Mouse (Mus musculus) midbrain, embryonic 14.5 days (tissue): ENCODE measurements at regions not wholly inside any gene's neighbourhood (a gene's known extent, or its start where the extent isn't known, plus 50 kb on each side); places are given as distances from the start of the nearest gene placed in this dataset.
A peak's percentile ranks its signal among the peaks of the same experiment; 100 is the strongest.

Source experiments
- ATAC-seq: fragments of 200-750 bp; cut with Nextera tagmentation; 2 replicates; pipeline ENCODE4 v1.8.0; 2017; ENCODE audit warnings: moderate number of reproducible peaks, moderate library complexity; ENCODE audit not compliant: low FRiP score, low TSS enrichment
- DNase-seq: peaks from one replicate; pipeline ENCODE4 v3.0.0-alpha.2; 2015
- H3K27ac ChIP-seq: fragments of 300-500 bp; sonication (generic); replicated peaks from 2 replicates; pipeline ENCODE4 v1.5.1; 2014; ENCODE audit warnings: mild to moderate bottlenecking, low read depth, low read length, moderate library complexity
- H3K27me3 ChIP-seq: fragments of 300-500 bp; sonication (generic); 2 replicates; pipeline ENCODE4 v1.6.1; 2014; ENCODE audit warnings: low read length, control low read depth, mixed read lengths; ENCODE audit not compliant: control insufficient read depth, insufficient read depth
- H3K36me3 ChIP-seq: fragments of 300-500 bp; sonication (generic); 2 replicates; pipeline ENCODE4 v1.6.1; 2014; ENCODE audit warnings: low read length, control low read depth; ENCODE audit not compliant: control insufficient read depth, insufficient read depth
- H3K4me1 ChIP-seq: fragments of 300-500 bp; sonication (generic); 2 replicates; pipeline ENCODE4 v1.6.1; 2014; ENCODE audit warnings: mild to moderate bottlenecking, antibody characterized with exemption, low read length, control low read depth; ENCODE audit not compliant: control insufficient read depth, insufficient read depth
- H3K4me2 ChIP-seq: fragments of 300-500 bp; sonication (generic); 2 replicates; pipeline ENCODE4 v1.6.1; 2014; ENCODE audit warnings: mild to moderate bottlenecking, low read length, moderate library complexity
- H3K4me3 ChIP-seq: fragments of 300-500 bp; sonication (generic); replicated peaks from 2 replicates; pipeline ENCODE4 v1.5.1; 2014; ENCODE audit warnings: low read depth, low read length
- H3K9ac ChIP-seq: fragments of 300-500 bp; sonication (generic); replicated peaks from 2 replicates; pipeline ENCODE4 v1.6.1; 2014; ENCODE audit warnings: mild to moderate bottlenecking, low read length, moderate library complexity
- H3K9me3 ChIP-seq: fragments of 300-500 bp; sonication (generic); 2 replicates; pipeline ENCODE4 v1.6.1; 2016; ENCODE audit warnings: low read length, control low read depth, mixed read lengths; ENCODE audit not compliant: control insufficient read depth
- WGBS: fragments of 180-500 bp; shearing (Covaris S2); extraction: QIAGEN DNeasy Blood & Tissue Kit; methylation state at CpG from one replicate; pipeline ENCODE4 v1.1.7; 2014; 5-methylcytosine and 5-hydroxymethylcytosine counted together

DNA sequence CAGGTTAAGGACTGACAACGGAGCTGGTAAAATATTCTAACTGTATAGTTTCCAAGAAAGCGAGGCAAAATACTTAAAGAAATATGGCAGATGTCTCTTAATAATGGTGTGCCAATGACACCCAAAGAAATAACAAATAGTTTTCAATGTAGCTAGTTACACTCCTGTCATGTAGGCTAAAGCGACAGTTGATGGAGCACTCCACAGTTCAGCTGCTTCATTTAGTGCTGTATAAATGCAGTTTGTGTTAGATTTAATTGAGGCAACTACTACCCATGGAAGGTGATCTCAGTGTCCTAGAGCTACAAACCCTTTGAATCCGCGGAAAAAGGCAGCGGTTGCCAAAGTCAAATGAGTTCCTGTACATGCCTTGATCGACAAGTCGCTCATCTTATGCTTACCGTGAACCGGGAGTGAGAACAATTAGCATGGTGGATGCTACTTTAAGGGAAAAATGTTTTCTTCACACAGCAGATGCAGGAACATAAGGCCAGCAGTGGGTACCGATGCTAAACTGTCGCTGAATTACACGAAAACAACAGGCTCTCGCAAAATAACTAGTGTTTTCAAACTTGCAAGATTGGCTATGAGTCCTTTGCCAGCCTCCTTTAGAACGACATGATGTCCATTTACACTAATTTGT, 961.4 kb downstream of the Mat2b start:
- no peaks in the 10 kb centered on the region for H3K36me3 ChIP-seq
- no peaks in the 10 kb centered on the region for H3K4me1 ChIP-seq
- ATAC-seq (no peak), DNase-seq (no peak)
- no peak overlapping the region for H3K9ac ChIP-seq
- H3K27me3 ChIP-seq, result no peaks in the 10 kb centered on the region
- H3K9me3 ChIP-seq, result no peaks in the 10 kb centered on the region
- WGBS, result 91% methylated on average over 15 of the region's 15 CpGs
- no peak overlapping the region for H3K27ac ChIP-seq
- no peak overlapping the region for H3K4me3 ChIP-seq
- H3K4me2 ChIP-seq, result no peak overlapping the region

DNA sequence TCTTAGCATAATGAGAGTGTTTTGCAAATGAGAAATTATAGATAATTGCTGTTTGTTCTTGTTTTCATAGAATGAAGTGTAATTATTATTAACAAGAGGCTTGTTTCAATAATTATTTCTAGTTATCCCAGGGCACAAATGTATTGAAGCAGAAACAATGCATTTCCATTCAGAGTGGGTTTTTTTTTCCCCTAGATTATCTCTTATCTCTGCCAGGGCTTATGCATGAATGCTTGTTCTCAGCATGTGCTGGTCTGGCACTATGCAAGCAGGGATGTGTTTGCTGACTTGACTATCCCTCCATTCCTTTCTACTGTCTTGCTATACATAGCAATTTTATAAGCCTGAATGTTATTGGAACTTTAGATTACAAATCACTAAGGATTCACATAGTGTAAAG, 971.4 kb downstream of the Mat2b start:
- Histone ChIP-seq H3K27ac (no peak overlapping the region), H3K4me3 (no peak overlapping the region), H3K4me1 (no peaks in the 10 kb centered on the region), H3K36me3 (no peaks in the 10 kb centered on the region), H3K4me2 (no peak overlapping the region), H3K27me3 (no peaks in the 10 kb centered on the region), H3K9me3 (no peaks in the 10 kb centered on the region), H3K9ac (no peak overlapping the region)
- DNase-seq (no peak), ATAC-seq (no peak)

DNA sequence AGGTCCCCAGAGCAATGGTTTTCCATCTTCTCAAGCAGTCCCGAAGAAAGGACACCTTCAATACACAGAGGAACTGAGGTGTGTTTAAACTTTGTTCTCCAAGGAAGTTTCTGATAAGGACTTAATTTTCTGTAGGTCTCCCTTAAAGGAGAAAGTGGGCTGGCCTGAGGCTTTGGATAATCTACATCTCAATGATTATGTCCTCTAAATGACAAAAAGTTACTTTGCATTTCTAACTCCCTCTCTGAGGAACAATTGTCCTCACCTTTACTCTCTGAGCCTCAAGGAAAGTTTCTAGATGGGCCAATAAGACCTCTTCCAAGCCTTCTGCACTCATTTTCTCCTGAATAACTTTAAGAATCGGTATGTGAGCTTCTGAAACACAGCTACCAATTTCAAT, 1016.5 kb downstream of the Mat2b start:
- Histone ChIP-seq H3K36me3 (no peaks in the 10 kb centered on the region), H3K27ac (no peak overlapping the region), H3K9ac (no peak overlapping the region), H3K4me1 (no peaks in the 10 kb centered on the region), H3K27me3 (no peaks in the 10 kb centered on the region), H3K4me2 (no peak overlapping the region), H3K4me3 (no peak overlapping the region), H3K9me3 (no peaks in the 10 kb centered on the region)
- ATAC-seq (no peak), DNase-seq (no peak)
- WGBS, result 75% methylated on average over 2 of the region's 2 CpGs

DNA sequence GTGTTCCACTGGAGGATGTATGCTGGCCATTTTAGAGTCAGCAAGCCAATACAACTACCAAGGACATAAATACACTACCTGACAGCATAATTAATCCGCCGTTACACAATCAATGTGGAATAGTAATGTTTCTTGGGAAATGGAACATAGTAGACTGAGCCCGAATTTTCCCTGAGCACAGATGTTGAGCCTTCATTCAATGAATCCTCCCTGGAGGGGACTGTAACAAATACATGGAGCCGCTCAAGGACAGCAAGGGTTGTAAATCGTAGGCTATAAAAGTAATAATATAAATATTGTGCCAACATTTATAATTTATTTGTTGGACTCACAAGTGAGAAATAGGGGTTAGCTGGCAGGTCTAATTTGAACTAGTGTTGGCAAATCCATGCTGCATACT, 1041.4 kb downstream of the Mat2b start:
- Histone ChIP-seq H3K27ac (no peak overlapping the region), H3K4me1 (no peaks in the 10 kb centered on the region), H3K9ac (no peak overlapping the region), H3K4me3 (no peak overlapping the region), H3K36me3 (no peaks in the 10 kb centered on the region), H3K27me3 (no peaks in the 10 kb centered on the region), H3K4me2 (no peak overlapping the region), H3K9me3 (no peaks in the 10 kb centered on the region)
- DNase-seq (no peak), ATAC-seq (no peak)
- 80% methylated on average over 5 of the region's 5 CpGs for WGBS

DNA sequence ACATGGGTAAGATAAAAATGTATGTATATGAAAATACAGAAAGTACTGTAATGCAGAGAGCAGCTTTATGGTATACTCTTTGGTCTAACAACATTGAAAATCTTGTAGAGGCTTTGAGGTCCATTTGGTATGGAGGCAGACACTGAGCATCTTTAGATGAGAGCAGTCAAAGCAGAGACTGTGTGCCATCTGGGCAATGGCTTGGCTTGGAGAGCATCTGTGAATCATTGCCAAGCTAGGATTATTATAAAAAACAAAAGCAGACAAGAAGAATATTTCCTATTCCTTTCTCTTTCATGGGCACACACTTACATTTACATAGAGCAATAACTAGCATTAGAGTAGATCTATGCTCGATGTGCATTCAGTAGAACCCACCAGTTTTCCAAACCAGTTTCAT, 1075.6 kb downstream of the Mat2b start:
- DNase-seq, result no peak
- H3K36me3 ChIP-seq, result no peaks in the 10 kb centered on the region
- H3K27ac ChIP-seq, result no peak overlapping the region
- ATAC-seq, result no peak
- WGBS, result 95% methylated on average over 1 of the region's 1 CpGs
- no peak overlapping the region for H3K4me2 ChIP-seq
- H3K9me3 ChIP-seq, result no peaks in the 10 kb centered on the region
- no peaks in the 10 kb centered on the region for H3K27me3 ChIP-seq
- no peak overlapping the region for H3K4me3 ChIP-seq
- H3K9ac ChIP-seq, result no peak overlapping the region
- H3K4me1 ChIP-seq, result no peaks in the 10 kb centered on the region

DNA sequence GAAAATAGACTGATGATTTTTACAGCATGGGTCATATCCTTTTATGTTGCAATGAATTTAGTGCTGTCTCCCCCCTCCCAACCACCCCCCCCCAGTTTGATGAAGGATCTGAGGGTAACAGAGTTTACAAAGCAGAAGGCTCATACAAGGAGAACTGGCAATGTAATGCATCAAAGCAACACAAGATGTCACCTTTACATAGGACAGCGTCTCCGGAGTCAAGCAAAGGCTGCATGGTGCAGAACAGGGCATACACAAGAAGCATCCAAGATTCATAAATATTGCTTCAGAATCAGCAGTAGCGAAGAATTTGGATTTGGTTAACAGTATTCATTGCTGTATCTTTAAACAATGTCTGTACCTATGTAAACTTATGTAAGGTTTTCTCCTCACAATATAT, 1079.2 kb downstream of the Mat2b start:
- Histone ChIP-seq H3K4me3 (no peak overlapping the region), H3K4me2 (no peak overlapping the region), H3K36me3 (no peaks in the 10 kb centered on the region), H3K27ac (no peak overlapping the region), H3K27me3 (no peaks in the 10 kb centered on the region), H3K9me3 (no peaks in the 10 kb centered on the region), H3K4me1 (no peaks in the 10 kb centered on the region), H3K9ac (no peak overlapping the region)
- ATAC-seq, result no peak
- WGBS, result 84% methylated on average over 3 of the region's 3 CpGs
- peak; percentile 53 for DNase-seq

DNA sequence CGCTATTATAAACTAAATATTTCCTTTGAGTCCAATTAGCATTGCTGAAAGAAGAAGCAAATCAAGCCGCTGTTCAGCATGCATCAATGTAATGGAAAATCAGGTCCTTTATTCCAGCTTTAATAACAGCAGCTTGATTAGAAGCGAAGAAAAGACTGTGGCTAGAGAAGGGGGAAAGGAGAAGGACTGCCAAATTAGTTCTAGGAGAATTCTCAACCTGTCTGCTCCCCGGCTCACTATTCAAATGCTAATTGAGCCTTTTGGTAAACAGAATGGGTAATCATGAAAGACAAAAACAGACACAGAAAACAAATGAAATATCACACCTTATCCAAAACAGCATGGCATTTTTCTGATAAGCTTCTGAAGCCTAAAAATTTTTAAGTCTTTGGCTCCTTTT, 1098.5 kb downstream of the Mat2b start:
- H3K27ac ChIP-seq, result no peak overlapping the region
- no peak overlapping the region for H3K9ac ChIP-seq
- no peak overlapping the region for H3K4me3 ChIP-seq
- no peaks in the 10 kb centered on the region for H3K36me3 ChIP-seq
- H3K27me3 ChIP-seq, result no peaks in the 10 kb centered on the region
- WGBS, result 8% methylated on average over 4 of the region's 4 CpGs
- H3K9me3 ChIP-seq, result no peaks in the 10 kb centered on the region
- H3K4me2 ChIP-seq, result no peak overlapping the region; the same call in 1 of the 2 replicates
- DNase-seq, result peak; percentile 65
- no peak for ATAC-seq
- H3K4me1 ChIP-seq, result peaks cover 9% of the 10 kb centered on the region; the same call in 1 of the 2 replicates

DNA sequence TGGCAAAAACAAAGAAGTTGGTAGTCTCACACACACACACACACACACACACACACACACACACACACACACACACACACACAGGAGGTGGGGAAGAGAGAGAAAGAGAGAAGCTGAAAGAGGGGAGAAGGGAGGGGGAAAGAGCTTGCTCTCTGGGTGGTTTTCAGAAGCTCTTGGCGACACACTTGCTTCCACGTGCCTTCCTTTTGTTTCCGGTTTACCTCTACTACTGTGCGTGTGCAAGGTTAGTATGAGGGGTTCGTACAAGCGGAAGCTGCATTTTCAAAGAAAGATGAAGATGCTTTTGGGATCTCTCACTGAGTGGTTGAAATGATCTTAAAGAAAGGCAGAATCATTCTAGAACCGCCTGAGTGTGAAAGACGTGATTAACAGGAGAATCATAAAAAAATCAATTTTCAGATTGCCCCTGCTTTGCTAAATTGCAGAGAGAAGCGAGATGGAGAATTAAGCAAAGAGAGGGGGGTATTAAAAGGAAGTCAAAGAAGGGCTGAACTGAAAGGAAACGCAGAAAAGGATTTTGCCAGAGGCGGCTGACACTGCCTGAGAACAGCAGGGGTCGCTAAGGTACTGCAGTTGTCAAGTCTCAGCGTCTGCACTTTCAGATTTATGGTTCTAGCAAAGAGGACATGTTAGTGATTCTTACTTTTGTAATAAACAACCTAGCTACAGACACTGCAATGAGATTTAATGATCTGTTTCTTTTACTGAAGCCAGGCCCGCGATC, 1106.2 kb downstream of the Mat2b start:
- Histone ChIP-seq H3K4me3 (no peak overlapping the region), H3K36me3 (no peaks in the 10 kb centered on the region), H3K9me3 (no peaks in the 10 kb centered on the region), H3K27me3 (no peaks in the 10 kb centered on the region), H3K4me2 (peak overlapping the region; percentile 31), H3K27ac (peak overlapping the region; percentile 53; the same call in 1 of the 2 replicates), H3K9ac (no peak overlapping the region), H3K4me1 (no peaks in the 10 kb centered on the region)
- ATAC-seq, result peak; percentile 72
- 11% methylated on average over 15 of the region's 15 CpGs for WGBS
- DNase-seq, result peak; percentile 94

DNA sequence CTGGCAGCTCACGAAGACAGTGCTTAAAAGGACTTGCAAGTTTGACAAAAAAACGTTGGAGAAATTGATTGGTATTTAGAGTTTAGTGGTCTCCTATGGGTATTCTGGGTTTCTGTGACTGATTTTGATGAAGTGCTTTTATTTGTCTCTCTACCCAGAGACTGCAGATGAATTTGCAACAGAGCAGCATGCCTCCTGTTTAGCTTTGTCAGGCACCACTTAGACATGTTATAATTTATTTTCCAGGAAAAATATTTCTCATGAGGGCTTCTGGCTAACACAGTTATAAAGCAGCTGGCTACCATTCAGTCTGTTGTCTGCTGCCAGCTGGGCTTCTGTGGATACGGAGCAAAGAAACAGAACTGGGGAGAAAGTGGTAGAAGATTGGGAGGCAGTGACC, 1136.7 kb downstream of the Mat2b start:
- no peaks in the 10 kb centered on the region for H3K36me3 ChIP-seq
- no peak overlapping the region for H3K4me3 ChIP-seq
- no peaks in the 10 kb centered on the region for H3K4me1 ChIP-seq
- no peak for DNase-seq
- WGBS, result 56% methylated on average over 3 of the region's 3 CpGs
- no peak for ATAC-seq
- H3K9me3 ChIP-seq, result no peaks in the 10 kb centered on the region
- no peaks in the 10 kb centered on the region for H3K27me3 ChIP-seq
- H3K9ac ChIP-seq, result no peak overlapping the region
- no peak overlapping the region for H3K4me2 ChIP-seq
- no peak overlapping the region for H3K27ac ChIP-seq
